Mouse (Mus musculus) heart, embryonic 14.5 days (tissue): ENCODE data around the gene Plbd2. TPM values are rescaled to one million over a fixed set of nuclear protein-coding genes. Genes with fewer than 3 reads are reported as not detected.

ENCODE experiments used
- ATAC-seq: fragments of 200-750 bp; cut with Nextera tagmentation; 2 replicates; pipeline ENCODE4 v1.8.0; 2017; ENCODE audit warnings: low read depth, moderate TSS enrichment; ENCODE audit not compliant: insufficient number of reproducible peaks, insufficient read depth, low FRiP score
- H3K27ac ChIP-seq, 2 experiments: fragments of 200-500 bp in 1 of 2; fragments of 300-500 bp in 1 of 2; sonication (generic) in 1 of 2; replicated peaks in 1 of 2; 2 replicates each; pipeline ENCODE4 v1.5.1; 2012 to 2014; ENCODE audit warnings: low read depth in 2 of 2, low read length in 2 of 2, control low read depth in 1 of 2, mild to moderate bottlenecking in 1 of 2, mixed read lengths in 1 of 2; ENCODE audit not compliant: control insufficient read depth in 1 of 2, insufficient read depth in 1 of 2
- H3K27me3 ChIP-seq: fragments of 300-500 bp; sonication (generic); 2 replicates; pipeline ENCODE4 v1.6.1; 2014; ENCODE audit warnings: mild to moderate bottlenecking, low read length, control low read depth; ENCODE audit not compliant: control insufficient read depth, insufficient read depth
- H3K36me3 ChIP-seq: fragments of 300-500 bp; sonication (generic); 2 replicates; pipeline ENCODE4 v1.6.1; 2014; ENCODE audit warnings: mild to moderate bottlenecking, control low read depth, low read length, mixed read lengths; ENCODE audit not compliant: control insufficient read depth, insufficient read depth
- H3K4me1 ChIP-seq, 2 experiments: fragments of 200-500 bp in 1 of 2; fragments of 300-500 bp in 1 of 2; sonication (generic) in 1 of 2; 2 replicates each; pipeline ENCODE4 v1.6.1; 2012 to 2014; ENCODE audit warnings: low read length in 2 of 2, control low read depth in 1 of 2, mixed read lengths in 1 of 2; ENCODE audit not compliant: control insufficient read depth in 2 of 2, insufficient read depth in 2 of 2
- H3K4me2 ChIP-seq: fragments of 300-500 bp; sonication (generic); 2 replicates; pipeline ENCODE4 v1.6.1; 2014; ENCODE audit warnings: mild to moderate bottlenecking, low read length
- H3K4me3 ChIP-seq, 2 experiments: fragments of 200-500 bp in 1 of 2; fragments of 300-500 bp in 1 of 2; sonication (generic) in 1 of 2; 2 replicates each; pipeline ENCODE4 v1.5.1; 2012 to 2014; ENCODE audit warnings: low read length in 2 of 2, mild to moderate bottlenecking in 2 of 2, control low read depth in 1 of 2, low read depth in 1 of 2, moderate library complexity in 1 of 2; ENCODE audit not compliant: control insufficient read depth in 1 of 2, insufficient read depth in 1 of 2
- H3K9ac ChIP-seq: fragments of 300-500 bp; sonication (generic); 2 replicates; pipeline ENCODE4 v1.6.1; 2014; ENCODE audit warnings: mild to moderate bottlenecking, low read length
- H3K9me3 ChIP-seq: fragments of 300-500 bp; sonication (generic); 2 replicates; pipeline ENCODE4 v1.6.1; 2016; ENCODE audit warnings: low read length, control low read depth; ENCODE audit not compliant: control insufficient read depth
- WGBS: fragments of 180-500 bp; shearing (Covaris S2); extraction: QIAGEN DNeasy Blood & Tissue Kit; methylation state at CpG from one replicate; pipeline ENCODE4 v1.1.7; 2014; 5-methylcytosine and 5-hydroxymethylcytosine counted together
- polyA plus RNA-seq: library from polyadenylated mRNA; unstranded; fragments of >200 nt; fragmentation: Nextera tagmentation; extraction: Ambion mirVana; gene quantifications from 2 replicates; pipeline ENCODE4 v1.2.1, GENCODE M21; 2014

Plbd2 gene
- polyA plus RNA-seq, 1 experiment from 2014 or later = 36.1 TPM

GRCm38 (mm10) chr5:120447305-120447704, 56.1 kb downstream of the Plbd2 start:
- 25% methylated on average over 13 of the region's 13 CpGs for WGBS
- H3K27me3 ChIP-seq = peaks cover 51% of the 10 kb centered on the region
- no peak overlapping the region for H3K4me2 ChIP-seq

GRCm38 (mm10) chr5:120440733-120441132, 62.7 kb downstream of the Plbd2 start:
- Histone ChIP-seq H3K27ac (no peak overlapping the region), H3K27me3 (peaks cover 81% of the 10 kb centered on the region), H3K9me3 (no peaks in the 10 kb centered on the region), H3K9ac (no peak overlapping the region), H3K4me2 (peak overlapping the region; percentile 65), H3K4me3 (peak overlapping the region; percentile 22 to 36), H3K4me1 (peaks cover 0 to 13% of the 10 kb centered on the region in 2 experiments; a peak in 2 of 4 replicates), H3K36me3 (no peaks in the 10 kb centered on the region)
- WGBS = 5% methylated on average over 14 of the region's 14 CpGs
- no peak for ATAC-seq

More at GRCm38 (mm10) chr5:120447305-120447704, 56.1 kb downstream of the Plbd2 start:
- no peaks in the 10 kb centered on the region for H3K9me3 ChIP-seq
- no peak overlapping the region for H3K4me3 ChIP-seq
- no peaks in the 10 kb centered on the region for H3K36me3 ChIP-seq
- no peaks in the 10 kb centered on the region for H3K4me1 ChIP-seq
- ATAC-seq = no peak
- no peak overlapping the region for H3K27ac ChIP-seq
- no peak overlapping the region for H3K9ac ChIP-seq

GRCm38 (mm10) chr5:120439887-120440670, 63.3 kb downstream of the Plbd2 start:
- H3K36me3 ChIP-seq = no peaks in the 10 kb centered on the region
- peak overlapping the region; percentile 22 to 36 for H3K4me3 ChIP-seq
- no peak overlapping the region for H3K27ac ChIP-seq
- ATAC-seq = no peak
- no peak overlapping the region for H3K9ac ChIP-seq
- H3K4me2 ChIP-seq = peak overlapping the region; percentile 65
- H3K27me3 ChIP-seq = peaks cover 83% of the 10 kb centered on the region
- WGBS = 1% methylated on average over 61 of the region's 61 CpGs
- H3K9me3 ChIP-seq = no peaks in the 10 kb centered on the region
- H3K4me1 ChIP-seq = peaks cover 0 to 13% of the 10 kb centered on the region in 2 experiments; a peak in 2 of 4 replicates

GRCm38 (mm10) chr5:120438991-120439710, 64.3 kb downstream of the Plbd2 start:
- 2% methylated on average over 27 of the region's 27 CpGs for WGBS
- peaks cover 0 to 13% of the 10 kb centered on the region in 2 experiments; a peak in 2 of 4 replicates for H3K4me1 ChIP-seq
- H3K9ac ChIP-seq = no peak overlapping the region
- no peaks in the 10 kb centered on the region for H3K9me3 ChIP-seq
- peaks cover 84% of the 10 kb centered on the region for H3K27me3 ChIP-seq
- 0 out of 4 replicates have a peak overlapping the region, but pooled peaks of 1 of the 2 experiments have one; percentile 36 for H3K4me3 ChIP-seq
- no peak for ATAC-seq
- no peak overlapping the region for H3K27ac ChIP-seq
- H3K4me2 ChIP-seq = peak overlapping the region; percentile 65; the same call in 1 of the 2 replicates
- H3K36me3 ChIP-seq = no peaks in the 10 kb centered on the region

DNA sequence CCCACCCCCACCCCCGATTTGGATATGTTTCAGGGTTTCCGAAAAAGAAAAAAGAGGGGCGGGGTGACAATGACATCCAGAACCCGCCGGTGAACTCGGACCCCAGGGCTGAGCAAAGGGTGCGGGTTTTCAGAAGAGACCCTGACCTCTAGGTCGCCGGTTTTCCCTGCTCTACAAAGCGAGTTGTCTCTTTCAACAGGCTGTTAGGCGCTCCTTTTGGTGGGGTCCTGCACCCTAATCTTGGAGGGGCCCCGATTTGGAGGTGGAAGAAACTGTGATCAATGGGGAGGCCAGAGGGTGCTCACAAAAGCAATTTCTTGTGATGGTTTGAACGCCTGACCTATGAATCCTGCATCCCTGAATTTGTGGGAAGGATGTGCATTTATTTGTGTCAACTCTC, 65.0 kb downstream of the Plbd2 start:
- Histone ChIP-seq H3K4me1 (peaks cover 0 to 13% of the 10 kb centered on the region in 2 experiments; a peak in 2 of 4 replicates), H3K27me3 (peaks cover 87% of the 10 kb centered on the region), H3K27ac (no peak overlapping the region), H3K4me2 (no peak overlapping the region), H3K36me3 (no peaks in the 10 kb centered on the region), H3K9ac (no peak overlapping the region), H3K9me3 (no peaks in the 10 kb centered on the region), H3K4me3 (peak overlapping the region in 1 of 2 experiments; percentile 24; a peak in 1 of 4 replicates)
- WGBS = under 1% methylated on average over 13 of the region's 13 CpGs
- ATAC-seq = no peak

- no peaks in the 10 kb centered on the region for H3K36me3 ChIP-seq
- under 1% methylated on average over 32 of the region's 33 CpGs for WGBS
- H3K9me3 ChIP-seq = no peaks in the 10 kb centered on the region
- ATAC-seq = no peak
- peaks cover 0 to 13% of the 10 kb centered on the region in 2 experiments; a peak in 2 of 4 replicates for H3K4me1 ChIP-seq
- H3K27ac ChIP-seq = no peak overlapping the region
- peak overlapping the region in 1 of 2 experiments; percentile 24; a peak in 2 of 4 replicates for H3K4me3 ChIP-seq
- no peak overlapping the region for H3K9ac ChIP-seq
- H3K27me3 ChIP-seq = peaks cover 87% of the 10 kb centered on the region
- peak overlapping the region; percentile 28 for H3K4me2 ChIP-seq
Observed at GRCm38 (mm10) chr5:120437986-120438385, 65.4 kb downstream of the Plbd2 start.

DNA sequence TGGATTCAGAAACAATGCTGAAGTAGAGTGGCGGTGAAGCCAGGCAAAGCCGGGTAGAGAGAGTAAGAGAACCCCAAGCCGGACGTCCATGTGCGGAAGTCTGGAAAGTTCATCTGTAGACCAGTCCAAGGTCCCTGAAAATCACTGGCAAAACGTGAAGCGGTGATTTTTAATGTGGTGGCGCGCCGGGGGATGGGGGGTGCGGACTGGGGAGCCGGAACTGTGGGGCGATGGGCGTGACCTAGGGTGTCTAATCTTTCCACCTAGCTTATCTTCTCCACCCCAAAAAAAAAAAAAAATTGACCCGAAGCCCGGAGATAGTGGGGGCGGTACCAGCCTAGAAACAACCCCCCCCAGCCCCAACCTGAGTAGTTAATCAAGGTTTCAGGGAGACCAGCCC, 65.9 kb downstream of the Plbd2 start:
- H3K4me2 ChIP-seq = peak overlapping the region; percentile 28; the same call in 1 of the 2 replicates
- peaks cover 0 to 13% of the 10 kb centered on the region in 2 experiments; a peak in 2 of 4 replicates for H3K4me1 ChIP-seq
- H3K9me3 ChIP-seq = no peaks in the 10 kb centered on the region
- 4% methylated on average over 17 of the region's 17 CpGs for WGBS
- no peak for ATAC-seq
- H3K36me3 ChIP-seq = no peaks in the 10 kb centered on the region
- peak overlapping the region in 1 of 2 experiments; percentile 24; a peak in 1 of 4 replicates for H3K4me3 ChIP-seq
- H3K27me3 ChIP-seq = peaks cover 89% of the 10 kb centered on the region
- H3K9ac ChIP-seq = no peak overlapping the region
- H3K27ac ChIP-seq = no peak overlapping the region
